Mouse (Mus musculus) embryo, embryonic 11.5 days (tissue): ENCODE results near the gene Cep70.

Source experiments
- DNase-seq: peaks from one replicate; pipeline ENCODE4 v3.0.0-alpha.2; 2012; ENCODE audit warnings: low read depth, low spot score

Cep70 gene

DNA sequence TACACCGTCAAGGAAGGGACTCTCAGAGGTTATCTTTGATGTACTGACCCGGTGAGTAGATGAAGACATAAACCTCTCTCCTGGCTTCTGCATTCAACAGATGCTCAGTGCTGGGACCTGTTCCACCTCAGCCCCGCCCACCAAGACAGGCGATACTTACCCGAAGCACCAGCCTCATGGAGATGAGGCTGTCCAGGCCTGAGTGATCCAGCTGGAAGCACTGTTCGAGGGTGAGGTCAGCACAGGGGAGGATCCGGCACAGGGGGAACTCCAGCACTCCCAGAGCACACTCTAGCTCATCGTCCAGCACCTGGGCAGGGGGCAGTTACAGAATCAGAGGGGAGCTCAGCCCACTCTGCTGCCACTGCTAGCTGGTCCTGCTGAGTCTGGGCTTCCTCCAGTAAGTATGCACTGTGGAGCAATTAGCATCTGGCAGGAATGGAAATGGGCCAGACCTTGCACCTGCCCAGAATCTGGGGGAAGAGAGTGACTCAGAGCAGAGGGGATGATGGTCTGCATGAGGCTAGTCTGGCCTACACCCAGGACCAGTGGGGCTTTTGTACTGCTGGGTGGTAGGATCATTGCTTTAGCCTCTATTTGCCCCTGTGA, 76.3 kb downstream of the Cep70 start:
- DNase-seq, result no peak

- DNase-seq, result no peak
These were observed 76.8 kb downstream of the Cep70 start for GRCm38 (mm10) chr9:99320006-99320405.

DNA sequence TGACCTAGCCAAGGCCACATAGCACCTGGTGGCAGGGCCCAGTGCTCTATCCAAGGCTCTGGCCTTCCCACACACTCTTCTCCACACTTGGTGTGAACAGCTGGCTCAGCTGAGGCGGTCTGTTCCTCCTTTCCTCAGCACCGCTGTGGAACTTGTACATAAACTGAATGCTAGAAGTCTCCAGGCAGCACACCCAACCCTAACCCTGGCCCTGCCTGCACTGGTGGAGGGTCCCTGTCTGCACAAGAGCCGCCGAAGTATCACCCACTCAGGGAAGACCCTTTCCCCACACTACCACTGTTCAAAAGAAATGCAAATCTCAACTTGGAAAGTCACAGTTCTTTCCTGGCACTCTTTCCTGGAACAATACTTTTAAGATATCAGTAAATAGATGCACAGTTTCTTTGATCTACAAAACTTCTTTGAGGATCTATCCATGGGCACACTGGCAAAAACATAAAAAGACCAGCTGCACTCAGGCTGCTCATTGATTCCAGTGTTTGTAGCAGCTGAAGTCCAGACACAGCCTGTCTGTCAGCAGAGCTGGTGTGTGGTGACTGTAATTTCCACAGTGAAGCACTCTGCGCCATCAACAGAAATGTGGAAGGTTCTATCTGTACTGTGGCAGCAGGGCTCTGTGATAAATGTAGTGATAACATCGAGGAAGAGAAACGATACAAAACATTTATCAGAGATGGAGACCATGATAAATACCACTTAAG, 82.2 kb downstream of the Cep70 start:
- DNase-seq, result no peak

DNA sequence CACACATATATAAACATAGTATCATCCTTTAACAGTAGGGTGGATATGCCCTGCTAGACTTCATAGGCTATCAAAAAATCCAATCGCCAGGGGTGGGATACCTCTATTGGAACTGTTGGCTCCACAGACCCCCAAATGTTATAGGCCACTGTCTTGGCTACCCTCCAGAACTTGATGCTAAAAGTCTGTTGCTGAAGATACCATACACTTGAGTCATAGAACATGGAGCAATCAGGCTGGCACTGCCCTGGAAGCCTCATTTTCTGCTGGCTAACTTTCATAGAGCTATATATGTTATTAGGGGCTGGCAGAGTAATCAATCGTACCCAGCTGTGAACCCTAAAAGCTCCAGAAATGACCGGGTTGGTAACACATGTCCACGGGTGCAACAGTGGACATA, 82.8 kb downstream of the Cep70 start:
- no peak for DNase-seq

DNA sequence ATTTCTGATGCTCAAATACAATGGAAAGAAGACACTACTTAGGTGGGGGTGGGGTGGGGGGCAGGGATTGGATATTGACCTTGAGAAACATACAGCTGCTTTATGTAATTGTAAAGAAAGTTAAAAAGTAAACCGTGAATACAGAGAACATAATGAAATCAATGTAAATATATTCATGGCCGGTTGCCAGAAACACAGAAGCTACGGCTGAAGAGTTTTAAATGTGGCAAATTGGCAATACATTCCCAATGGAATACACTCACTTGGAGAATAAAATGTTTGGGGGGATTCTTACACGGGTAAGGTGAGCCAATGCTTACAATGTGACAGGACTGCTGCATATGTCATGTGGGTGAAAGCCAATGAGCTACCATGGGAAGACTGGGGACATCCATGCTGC, 83.7 kb downstream of the Cep70 start:
- DNase-seq, result no peak

GRCm38 (mm10) chr9:99336538-99336937, 93.4 kb downstream of the Cep70 start:
- no peak for DNase-seq

DNA sequence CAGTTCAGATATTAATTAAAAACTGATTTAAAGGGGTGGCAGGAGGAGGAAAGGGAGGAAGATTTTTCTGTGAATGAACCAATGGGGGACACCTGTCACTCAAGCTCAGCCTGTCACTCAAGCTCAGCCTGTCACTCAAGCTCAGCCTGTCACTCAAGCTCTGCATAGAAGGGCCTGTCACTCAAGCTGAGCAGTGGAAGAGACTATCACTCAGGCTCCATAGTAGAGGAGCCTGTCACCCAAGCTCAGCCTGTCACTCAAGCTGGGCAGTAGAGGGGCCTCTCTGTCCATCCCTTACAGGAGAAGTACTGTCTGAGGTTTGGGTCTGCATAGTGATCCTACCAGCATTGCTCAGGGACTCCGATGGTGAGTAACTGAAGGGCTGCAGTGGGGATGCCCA, 95.1 kb downstream of the Cep70 start:
- DNase-seq, result no peak

DNA sequence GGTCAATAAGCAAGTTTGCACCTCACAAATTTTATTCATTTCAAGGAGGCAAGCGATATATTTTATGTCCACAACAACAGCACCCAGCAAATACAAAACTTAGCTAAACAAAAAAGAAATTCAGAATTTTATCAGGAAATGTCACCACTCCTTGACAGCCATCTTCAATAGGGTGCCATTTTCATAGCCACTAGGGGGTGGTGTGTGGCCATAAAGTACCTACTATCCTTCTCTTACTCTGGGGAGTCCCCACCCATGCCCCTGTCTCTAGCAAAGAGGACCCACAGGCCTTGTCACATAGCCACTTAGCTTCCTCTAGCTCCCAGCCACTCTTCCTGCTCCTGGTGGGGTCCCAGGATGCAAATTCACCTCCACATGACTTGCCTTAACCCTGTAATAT, 96.0 kb downstream of the Cep70 start:
- DNase-seq, result no peak

- no peak for DNase-seq
These were observed 97.0 kb downstream of the Cep70 start for GRCm38 (mm10) chr9:99340126-99340525.

- DNase-seq, result no peak
These were observed 98.4 kb downstream of the Cep70 start for GRCm38 (mm10) chr9:99341600-99341999.

DNA sequence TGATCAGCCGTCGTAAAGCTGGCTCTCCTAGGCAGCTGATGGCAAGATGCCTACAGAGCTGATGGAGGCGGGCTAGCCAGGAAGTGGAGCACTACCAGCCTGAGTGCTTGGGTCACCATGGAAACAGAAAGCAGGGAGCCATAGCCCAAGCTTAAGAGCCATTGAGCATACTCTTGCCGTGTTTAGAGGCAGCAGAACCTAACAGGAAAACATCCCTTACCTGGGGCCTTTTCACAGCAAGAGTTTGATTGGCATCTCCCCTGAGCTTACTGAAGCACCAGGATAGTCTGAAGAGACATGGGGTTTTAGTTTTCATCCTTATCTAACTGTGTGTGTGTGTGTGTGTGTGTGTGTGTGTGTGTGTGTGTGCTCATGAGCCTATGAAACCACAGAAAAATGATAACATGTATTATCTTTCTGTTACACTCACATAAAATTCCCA, 102.2 kb downstream of the Cep70 start:
- DNase-seq, result no peak
